Mouse (Mus musculus) ovary, postnatal 36 days (tissue): ENCODE measurements around the gene Iglon5.

ENCODE experiments used
- DNase-seq: peaks from one replicate; pipeline ENCODE4 v3.0.0; 2022; ENCODE audit warnings: low spot score, mixed read lengths

Gene Iglon5

DNA sequence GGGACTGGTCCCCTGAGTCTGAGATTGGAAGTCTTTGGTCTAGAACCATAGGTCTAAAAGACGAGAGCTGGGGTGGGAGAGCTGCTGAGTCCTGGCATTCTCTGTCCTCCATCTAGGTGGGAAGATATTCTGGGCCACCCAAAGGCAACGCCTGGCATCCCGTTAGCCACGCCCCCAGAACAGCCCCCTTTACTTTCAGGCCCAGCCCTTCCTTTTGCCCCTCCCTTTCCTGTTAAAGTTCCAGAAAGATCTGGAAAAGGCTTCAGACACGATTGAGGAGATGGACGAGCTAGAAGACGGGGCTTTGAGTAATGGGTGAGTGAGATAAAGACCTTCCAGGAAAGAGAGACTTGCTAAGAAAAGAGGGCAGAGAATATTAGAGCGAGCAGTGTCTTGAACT is 62.5 kb downstream of the Iglon5 start, which contains the start of gene Lim2:
Lim2 (plus strand) TSS at position 265 of the 400 bp plus-strand sequence.
- no peak for DNase-seq

DNA sequence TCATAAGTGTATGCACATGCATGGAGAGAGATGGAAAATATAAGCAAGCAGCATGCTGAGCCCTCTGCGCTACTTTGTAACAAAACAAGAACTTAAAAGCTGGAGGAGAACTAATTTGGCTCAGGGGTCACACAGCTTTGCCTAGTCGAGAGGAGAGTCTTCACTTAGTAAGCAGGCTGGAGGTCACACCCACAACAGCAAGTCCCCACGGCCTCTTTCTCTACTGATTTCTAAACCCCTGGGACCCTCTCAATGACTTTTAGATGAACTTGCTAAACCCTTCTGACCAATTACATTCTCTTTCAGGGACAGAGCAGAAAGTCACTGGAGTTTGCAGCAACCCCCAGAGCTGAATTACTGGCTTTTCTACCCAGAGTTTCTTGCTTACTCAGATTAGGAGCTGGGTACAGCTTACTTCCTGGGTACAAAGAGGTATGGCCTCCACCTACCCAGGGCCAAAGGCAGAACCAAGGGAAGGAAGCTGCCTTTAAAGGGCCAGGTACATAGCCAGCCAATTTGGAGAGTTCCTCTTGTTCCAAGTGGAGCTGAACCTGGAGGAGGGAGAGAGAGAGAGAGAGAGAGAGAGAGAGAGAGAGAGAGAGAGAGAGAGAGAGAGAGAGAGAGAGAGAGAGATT is 65.8 kb downstream of the Iglon5 start:
- DNase-seq, result no peak

DNA sequence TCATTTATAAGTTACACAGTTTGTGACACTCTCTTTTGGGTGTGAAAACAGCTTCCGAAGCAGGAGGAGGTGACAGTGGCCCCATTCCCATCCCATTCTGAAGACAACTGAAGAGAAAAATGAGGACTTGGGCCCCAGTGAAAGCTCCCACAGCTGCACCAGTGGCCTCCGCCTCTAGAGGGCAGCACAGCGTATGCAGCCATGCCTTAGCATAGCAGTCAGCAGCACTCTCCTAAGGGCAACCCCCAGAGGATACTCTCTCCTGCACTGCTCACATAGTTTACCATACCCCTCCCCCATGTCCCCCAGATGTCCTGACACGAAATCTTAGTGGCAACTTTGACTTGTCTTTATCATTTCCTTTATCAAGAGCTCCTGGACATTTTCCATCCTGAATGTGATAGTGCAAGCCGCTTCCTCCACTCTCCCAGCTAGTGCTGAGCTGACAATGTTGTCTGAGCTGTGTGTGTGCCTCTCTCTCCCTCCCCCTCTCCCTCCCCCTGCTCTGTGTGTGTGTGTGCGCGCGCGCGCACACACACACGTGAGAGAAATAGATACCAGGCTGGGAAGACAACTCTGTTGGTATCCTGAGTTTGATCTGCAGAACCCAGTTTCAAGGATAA is 66.8 kb downstream of the Iglon5 start:
- DNase-seq, result peak; percentile 81
